Mouse (Mus musculus): ENCODE results near the gene Slc35d3.

GRCm38 (mm10) chr10:19850544-19850997 lies 688 bp downstream of the Slc35d3 start:
- peak; percentile 28; the same call in 1 of the 2 replicates for TF ChIP-seq POLR2A (IDR thresholded peaks at IDR 0.05; ENCODE audit: insufficient read depth, low read depth, low read length)
- TF ChIP-seq CTCF (IDR thresholded peaks at IDR 0.05; ENCODE audit: insufficient read depth, low read depth, low read length) = no peak
